Mouse (Mus musculus) liver, postnatal 0 days (tissue): ENCODE measurements around the gene Prpf4. TPM values are rescaled to one million over a fixed set of nuclear protein-coding genes. Genes with fewer than 3 reads are reported as not detected.

Experiments
- ATAC-seq: fragments of 200-750 bp; cut with Nextera tagmentation; 2 replicates; pipeline ENCODE4 v1.8.0; 2017; ENCODE audit warnings: mild to moderate bottlenecking, moderate library complexity
- DNase-seq: peaks from one replicate; pipeline ENCODE4 v3.0.0-alpha.2; 2016
- H3K27ac ChIP-seq: fragments of 300-500 bp; sonication (generic); 2 replicates; pipeline ENCODE4 v1.5.1; 2014; ENCODE audit warnings: antibody characterized with exemption, moderate library complexity, mild to moderate bottlenecking, low read depth
- H3K27me3 ChIP-seq: fragments of 300-500 bp; sonication (generic); 2 replicates; pipeline ENCODE4 v1.6.1; 2014; ENCODE audit warnings: low read length, control low read depth, mixed read lengths; ENCODE audit not compliant: insufficient read depth
- H3K36me3 ChIP-seq: fragments of 300-500 bp; sonication (generic); replicated peaks from 2 replicates; pipeline ENCODE4 v1.6.1; 2014; ENCODE audit warnings: mild to moderate bottlenecking, control low read depth, low read length, moderate library complexity, mixed read lengths; ENCODE audit not compliant: insufficient read depth
- H3K4me1 ChIP-seq: fragments of 300-500 bp; sonication (generic); 2 replicates; pipeline ENCODE4 v1.6.1; 2014; ENCODE audit warnings: antibody characterized with exemption, mild to moderate bottlenecking, control low read depth; ENCODE audit not compliant: insufficient read depth
- H3K4me2 ChIP-seq: fragments of 300-500 bp; sonication (generic); 2 replicates; pipeline ENCODE4 v1.6.1; 2014; ENCODE audit warnings: low read depth, mild to moderate bottlenecking, low read length, moderate library complexity, mixed read lengths
- H3K4me3 ChIP-seq: fragments of 300-500 bp; sonication (generic); 2 replicates; pipeline ENCODE4 v1.5.1; 2014; ENCODE audit warnings: low read depth, low read length
- H3K9ac ChIP-seq: fragments of 300-500 bp; sonication (generic); replicated peaks from 2 replicates; pipeline ENCODE4 v1.6.1; 2014; ENCODE audit warnings: mild to moderate bottlenecking, moderate library complexity
- H3K9me3 ChIP-seq: fragments of 300-500 bp; sonication (generic); 2 replicates; pipeline ENCODE4 v1.6.1; 2016; ENCODE audit warnings: mild to moderate bottlenecking, control low read depth, low read length, mixed read lengths
- CTCF ChIP-seq: sonication (generic); IDR thresholded peaks from 2 replicates; pipeline ENCODE4 v1.5.1; 2016; ENCODE audit warnings: antibody characterized with exemption, low read depth
- EP300 ChIP-seq: IDR thresholded peaks from 2 replicates; pipeline ENCODE4 v1.6.1; 2016; ENCODE audit warnings: antibody characterized with exemption, low read depth, mild to moderate bottlenecking
- WGBS: fragments of 180-500 bp; shearing (Covaris S2); extraction: QIAGEN DNeasy Blood & Tissue Kit; methylation state at CpG from one replicate; pipeline ENCODE4 v1.1.7; 2014; ENCODE audit not compliant: insufficient replicate concordance; 5-methylcytosine and 5-hydroxymethylcytosine counted together
- polyA plus RNA-seq: library from polyadenylated mRNA; unstranded; fragments of >200 nt; fragmentation: Nextera tagmentation; extraction: Ambion mirVana; gene quantifications from 2 replicates; pipeline ENCODE4 v1.2.1, GENCODE M21; 2015

Gene Prpf4
- polyA plus RNA-seq, 1 experiment from 2014 or later: 6.2 TPM

GRCm38 (mm10) chr4:62427978-62428758 is 19.6 kb downstream of the Prpf4 start:
- Histone ChIP-seq H3K4me1 (peaks cover 6% of the 10 kb centered on the region; the same call in 1 of the 2 replicates), H3K9me3 (no peaks in the 10 kb centered on the region), H3K4me3 (no peak overlapping the region), H3K4me2 (no peak overlapping the region), H3K36me3 (peaks cover 16% of the 10 kb centered on the region), H3K9ac (no peak overlapping the region), H3K27me3 (no peaks in the 10 kb centered on the region), H3K27ac (no peak overlapping the region)
- ATAC-seq (no peak), DNase-seq (no peak)
- TF ChIP-seq EP300 (no peak), CTCF (no peak)
- WGBS: 66% methylated on average over 17 of the region's 17 CpGs

GRCm38 (mm10) chr4:62429616-62430015 is 21.0 kb downstream of the Prpf4 start:
- no peak overlapping the region for H3K27ac ChIP-seq
- no peak overlapping the region for H3K4me2 ChIP-seq
- TF ChIP-seq CTCF: no peak
- TF ChIP-seq EP300: no peak
- no peak for DNase-seq
- no peaks in the 10 kb centered on the region for H3K9me3 ChIP-seq
- no peak for ATAC-seq
- no peak overlapping the region for H3K4me3 ChIP-seq
- peaks cover 6% of the 10 kb centered on the region; the same call in 1 of the 2 replicates for H3K4me1 ChIP-seq
- H3K9ac ChIP-seq: no peak overlapping the region
- H3K36me3 ChIP-seq: peaks cover 5% of the 10 kb centered on the region
- H3K27me3 ChIP-seq: no peaks in the 10 kb centered on the region
- WGBS: 78% methylated on average over 9 of the region's 9 CpGs

DNA sequence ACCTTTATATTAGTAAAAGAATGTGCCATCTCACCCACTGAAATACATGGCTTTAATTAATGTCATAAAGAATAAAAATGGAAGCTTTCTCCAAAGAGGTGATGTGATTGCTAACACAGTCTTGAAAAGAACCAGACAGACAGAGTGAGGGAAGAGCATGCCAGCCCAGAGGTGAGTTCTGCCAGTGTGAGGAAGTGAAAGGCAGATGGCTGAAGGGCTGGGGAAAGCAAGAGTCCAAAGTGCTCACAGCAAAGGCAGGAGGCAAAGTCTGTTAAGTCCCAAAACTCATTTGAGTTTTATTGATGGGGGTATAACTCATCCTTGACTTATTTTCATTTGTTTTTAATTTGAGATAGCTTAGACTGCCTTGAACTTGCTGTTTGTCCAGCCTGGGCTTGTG is 22.1 kb downstream of the Prpf4 start:
- DNase-seq (no peak), ATAC-seq (no peak)
- peaks cover 6% of the 10 kb centered on the region; the same call in 1 of the 2 replicates for H3K4me1 ChIP-seq
- no peaks in the 10 kb centered on the region for H3K27me3 ChIP-seq
- no peak for TF ChIP-seq CTCF
- TF ChIP-seq EP300: no peak
- H3K36me3 ChIP-seq: no peaks in the 10 kb centered on the region
- no peak overlapping the region for H3K9ac ChIP-seq
- no peak overlapping the region for H3K4me2 ChIP-seq
- H3K27ac ChIP-seq: no peak overlapping the region
- no peaks in the 10 kb centered on the region for H3K9me3 ChIP-seq
- no peak overlapping the region for H3K4me3 ChIP-seq

DNA sequence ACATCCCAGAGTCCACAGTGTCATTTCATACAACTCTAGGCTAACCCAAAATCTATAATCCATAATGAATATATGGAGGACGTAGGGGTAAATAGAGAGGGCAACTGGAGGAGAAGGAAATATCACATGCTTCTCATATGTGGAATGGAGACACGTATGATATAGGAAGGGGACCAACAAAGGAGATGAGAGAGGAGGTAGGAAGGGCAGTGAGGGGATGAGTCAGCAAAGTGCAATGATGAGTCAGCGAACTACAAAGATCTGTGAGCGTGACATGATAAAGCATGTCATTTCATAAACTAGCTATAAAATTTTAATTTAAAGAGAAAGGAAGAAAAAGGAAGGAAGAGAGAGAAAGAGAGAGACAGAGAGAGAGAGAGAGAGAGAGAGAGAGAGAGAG is 22.9 kb downstream of the Prpf4 start:
- DNase-seq (peak; percentile 43), ATAC-seq (peak; percentile 58)
- Histone ChIP-seq H3K4me3 (no peak overlapping the region), H3K9me3 (no peaks in the 10 kb centered on the region), H3K9ac (no peak overlapping the region), H3K27ac (no peak overlapping the region), H3K36me3 (no peaks in the 10 kb centered on the region), H3K4me1 (peaks cover 6% of the 10 kb centered on the region; the same call in 1 of the 2 replicates), H3K4me2 (no peak overlapping the region), H3K27me3 (no peaks in the 10 kb centered on the region)
- WGBS: 60% methylated on average over 4 of the region's 4 CpGs
- TF ChIP-seq EP300: no peak
- no peak for TF ChIP-seq CTCF

DNA sequence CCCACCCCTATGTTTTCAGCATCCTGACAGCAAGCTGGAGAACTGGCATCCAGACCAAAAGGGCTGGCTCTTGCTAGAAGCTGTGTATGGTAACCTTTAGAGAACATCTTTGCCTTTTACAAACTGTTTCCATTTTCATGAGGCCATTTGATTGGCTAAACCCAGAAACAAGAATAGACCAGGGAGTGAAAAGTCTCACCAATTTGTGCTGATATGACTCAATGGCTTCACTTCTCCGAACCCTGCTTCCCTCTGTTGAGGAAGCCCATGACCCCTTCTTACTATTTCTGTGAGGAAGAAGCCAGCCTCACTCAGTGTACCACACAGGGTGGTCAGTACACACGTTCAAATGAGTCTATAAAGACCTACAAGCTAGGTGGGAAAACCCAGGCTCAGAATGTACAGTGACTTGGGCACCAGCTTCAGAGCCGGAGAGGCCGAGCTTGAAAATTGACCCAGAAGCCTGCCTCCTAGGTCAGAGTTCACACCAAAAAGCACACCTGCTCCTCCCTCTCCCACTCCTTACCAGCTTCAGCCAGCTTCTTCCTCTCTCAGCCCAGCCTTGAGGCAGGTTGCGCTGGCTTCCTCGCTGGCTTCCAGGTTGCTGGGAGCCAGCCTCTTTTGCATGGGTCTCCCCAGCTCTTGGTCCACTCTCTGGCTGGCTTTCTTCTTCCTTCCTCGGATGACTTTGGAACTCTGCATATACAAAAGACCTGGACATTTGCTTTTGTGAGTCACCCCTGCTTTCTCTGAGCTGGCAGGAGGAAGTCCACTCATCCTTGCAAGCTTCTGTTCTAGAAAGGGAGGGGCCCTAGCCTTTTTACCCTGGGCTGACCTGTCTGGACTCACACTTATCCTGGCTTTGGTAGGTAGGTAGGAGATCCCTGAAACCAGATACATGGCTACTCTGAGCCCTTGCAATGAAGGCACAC is 25.6 kb downstream of the Prpf4 start:
- no peak for ATAC-seq
- no peak for TF ChIP-seq EP300
- no peak for TF ChIP-seq CTCF
- no peak overlapping the region for H3K4me2 ChIP-seq
- H3K9ac ChIP-seq: no peak overlapping the region
- WGBS: 60% methylated on average over 7 of the region's 7 CpGs
- H3K27ac ChIP-seq: no peak overlapping the region
- H3K9me3 ChIP-seq: no peaks in the 10 kb centered on the region
- H3K36me3 ChIP-seq: no peaks in the 10 kb centered on the region
- peaks cover 6% of the 10 kb centered on the region; the same call in 1 of the 2 replicates for H3K4me1 ChIP-seq
- H3K27me3 ChIP-seq: no peaks in the 10 kb centered on the region
- no peak overlapping the region for H3K4me3 ChIP-seq
- DNase-seq: no peak

GRCm38 (mm10) chr4:62435081-62435480 is 26.5 kb downstream of the Prpf4 start, which contains the start of gene Rnf183:
Rnf183 (minus strand) TSS chr4:62435252.
- 75% methylated on average over 6 of the region's 6 CpGs for WGBS
- Histone ChIP-seq H3K4me2 (no peak within 1 kb of the TSS), H3K27ac (no peak within 1 kb of the TSS), H3K9ac (no peak within 1 kb of the TSS), H3K36me3 (no peaks in the 10 kb centered on the region), H3K4me3 (no peak within 1 kb of the TSS), H3K4me1 (peaks cover 6% of the 10 kb centered on the region; the same call in 1 of the 2 replicates), H3K27me3 (no peaks in the 10 kb centered on the region), H3K9me3 (no peaks in the 10 kb centered on the region)
- DNase-seq: no peak
- no peak for TF ChIP-seq EP300
- TF ChIP-seq CTCF: no peak
- ATAC-seq: no peak
